Mouse (Mus musculus) small intestine, adult 2 months (tissue): ENCODE results near the gene Scn4a.

ENCODE experiments used
- CTCF ChIP-seq: fragments of 200-500 bp; IDR thresholded peaks from 2 replicates; pipeline ENCODE4 v1.5.1; 2012; ENCODE audit warnings: low read depth, mild to moderate bottlenecking, control low read depth, inconsistent platforms, low read length, moderate library complexity, mixed read lengths; ENCODE audit not compliant: insufficient replicate concordance, insufficient read length; ENCODE audit errors: extremely low read depth
- POLR2A ChIP-seq: fragments of 200-500 bp; IDR thresholded peaks from 2 replicates; pipeline ENCODE4 v1.6.1; 2012; ENCODE audit warnings: low read depth, mild to moderate bottlenecking, control low read depth, inconsistent platforms, low read length, moderate library complexity

GRCm38 (mm10) chr11:106282452-106282851 is 70.6 kb downstream of the Scn4a start:
- TF ChIP-seq CTCF (no peak), POLR2A (no peak)
